Mouse (Mus musculus) frontal cortex, adult 2 months (tissue): ENCODE results near the gene Serpinb1a. TPM values are rescaled to one million over a fixed set of nuclear protein-coding genes. Genes with fewer than 3 reads are reported as not detected.
"Not testable (repeated sequence)": the region's sequence is repeated elsewhere in the genome, so short reads cannot be mapped to it uniquely, and the experiment has no call there.

Experiments used
- DNase-seq, 2 experiments: peaks; one replicate each; pipeline ENCODE4 v3.0.0; 2022; ENCODE audit warnings: low spot score in 1 of 2; ENCODE audit errors: extremely low spot score in 1 of 2
- polyA plus RNA-seq: library from polyadenylated mRNA; depleted of rRNA; stranded (reverse); fragments of >200 nt; gene quantifications from 2 replicates; pipeline ENCODE4 v1.2.3, GENCODE M21; 2012; rRNA removed

The Serpinb1a gene
- 8.0 and 10.1 TPM in 2 replicates for polyA plus RNA-seq

DNA sequence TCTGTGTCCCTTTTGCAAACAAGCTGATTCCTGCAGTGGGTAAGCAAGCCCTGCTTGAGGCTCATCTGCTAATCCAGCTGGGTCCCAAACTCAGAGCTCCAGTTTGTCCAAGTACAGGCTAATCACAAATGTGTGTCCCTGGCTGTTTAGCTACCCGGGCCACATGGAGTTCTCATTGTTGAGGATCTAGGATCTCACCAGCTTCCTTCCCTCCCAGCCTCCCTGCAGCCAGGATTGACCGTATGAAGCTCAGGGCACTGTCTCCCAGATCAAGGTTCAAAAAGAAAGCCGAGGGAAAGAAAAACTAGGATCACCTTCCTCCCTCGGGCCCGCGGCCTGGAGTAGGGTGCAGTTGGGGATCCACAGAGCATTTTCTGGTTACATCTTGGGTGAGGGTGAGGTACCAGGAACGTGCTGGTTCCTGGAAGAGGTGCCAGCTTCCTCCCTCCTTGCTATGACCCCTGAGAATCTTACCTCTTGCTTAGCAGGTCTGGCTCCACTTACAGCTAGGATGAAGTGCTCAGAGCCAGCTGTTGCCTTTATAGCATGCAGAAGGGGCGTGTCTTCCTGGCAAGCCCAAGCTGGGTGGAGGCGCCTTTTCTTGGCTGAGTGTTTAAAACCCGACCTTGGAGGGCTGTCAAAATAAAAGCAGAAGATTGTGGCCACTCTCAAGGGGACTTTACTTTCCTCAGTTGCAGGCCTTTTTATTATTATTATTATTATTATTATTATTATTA lies at the start of gene Serpinb1a:
Gene Serpinb1a, minus strand, starts transcription at position 518 of the 737 bp plus-strand sequence.
- DNase-seq, result no peak

GRCm38 (mm10) chr13:32900639-32901038 lies 49.7 kb upstream of the Serpinb1a start:
- DNase-seq, result peak in 1 of 2 experiments; percentile 58

DNA sequence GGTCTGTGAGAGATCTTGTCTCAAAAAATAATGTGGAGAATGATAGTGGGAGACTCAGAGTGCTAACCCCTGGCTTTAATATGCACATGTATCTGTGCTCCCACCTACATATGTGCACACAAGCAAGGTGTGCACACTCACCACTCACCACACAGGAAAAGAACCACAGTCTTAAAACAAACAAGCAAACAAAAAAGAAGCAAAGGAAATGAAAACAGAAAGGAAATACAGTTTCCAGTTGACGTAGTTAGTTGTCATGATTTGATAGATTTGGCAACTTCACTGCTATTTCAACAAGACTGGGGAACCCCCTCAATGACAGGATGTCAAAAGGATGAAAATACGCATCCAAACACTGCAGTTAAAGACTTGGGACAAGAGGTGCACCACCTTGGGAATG lies 48.1 kb upstream of the Serpinb1a start:
- DNase-seq, result not testable (repeated sequence)

DNA sequence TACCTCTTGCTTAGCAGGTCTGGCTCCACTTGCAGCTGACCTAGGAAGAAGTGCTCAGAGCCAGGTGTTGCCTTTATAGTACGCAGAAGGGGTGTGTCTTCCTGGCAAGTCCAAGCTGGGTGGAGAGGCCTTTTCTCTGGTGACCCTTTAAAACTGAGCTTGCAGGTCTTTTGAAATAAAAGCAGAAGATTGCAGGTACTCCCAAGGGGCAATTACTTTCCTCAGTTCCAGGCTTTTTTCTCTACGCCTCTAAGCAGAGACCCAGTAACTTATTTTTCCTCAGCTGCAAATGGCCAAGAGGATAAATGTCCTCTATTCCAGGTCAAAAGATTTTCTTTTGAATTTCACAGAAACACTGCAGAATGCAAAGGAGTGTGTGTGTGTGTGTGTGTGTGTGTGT lies 47.1 kb upstream of the Serpinb1a start, which contains the start of gene Serpinb1c:
Gene Serpinb1c, minus strand, starts transcription at position 101 of the 400 bp plus-strand sequence.
- DNase-seq, result no peak

- DNase-seq, result no peak
Measured at GRCm38 (mm10) chr13:32896931-32897330, 45.9 kb upstream of the Serpinb1a start.

- DNase-seq, result peak in 1 of 2 experiments; percentile 5
Measured at GRCm38 (mm10) chr13:32884755-32885154, 33.8 kb upstream of the Serpinb1a start.

DNA sequence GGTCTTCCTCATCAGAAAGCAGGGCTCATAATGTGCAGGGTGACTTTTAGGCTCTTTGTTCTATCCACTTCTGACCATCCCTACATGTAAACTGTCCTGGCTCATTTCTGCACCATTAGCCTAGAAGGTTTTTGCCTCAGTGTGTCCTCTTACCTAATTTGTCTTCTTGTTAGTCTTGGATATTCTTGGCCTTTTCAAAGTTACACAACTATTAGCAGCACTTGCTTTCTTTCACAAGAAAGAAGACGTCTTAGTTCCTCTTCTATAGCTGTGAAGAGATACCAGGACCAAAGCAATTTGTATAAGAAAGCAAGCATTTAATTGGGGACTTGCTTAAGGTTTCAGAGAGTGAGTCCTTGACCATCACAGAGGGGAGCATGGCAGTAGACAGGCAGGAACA lies 22.9 kb upstream of the Serpinb1a start:
- DNase-seq, result no peak

GRCm38 (mm10) chr13:32868843-32869242 lies 17.9 kb upstream of the Serpinb1a start:
- no peak for DNase-seq

DNA sequence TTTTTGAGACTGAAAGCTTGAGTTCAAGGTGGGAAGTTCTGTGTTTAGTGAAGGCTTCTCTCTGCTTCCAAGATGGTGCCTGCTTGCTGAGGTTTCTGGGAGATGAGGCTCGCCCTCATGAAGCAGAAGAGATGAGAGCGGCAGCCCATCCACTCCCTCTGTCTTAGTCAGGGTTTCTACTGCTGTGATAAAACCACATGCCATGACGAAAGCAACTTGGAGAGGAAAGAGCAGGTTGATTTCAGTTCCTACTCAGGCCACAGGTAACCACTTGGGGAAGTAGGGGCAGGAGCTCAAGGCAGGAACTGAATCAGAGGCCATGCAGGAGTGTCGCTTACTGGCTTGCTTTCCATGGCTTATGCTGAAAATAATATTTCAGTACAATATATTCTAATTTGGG lies 17.2 kb upstream of the Serpinb1a start:
- DNase-seq, result not testable (repeated sequence)

GRCm38 (mm10) chr13:32867030-32867429 lies 16.0 kb upstream of the Serpinb1a start:
- DNase-seq, result no peak

DNA sequence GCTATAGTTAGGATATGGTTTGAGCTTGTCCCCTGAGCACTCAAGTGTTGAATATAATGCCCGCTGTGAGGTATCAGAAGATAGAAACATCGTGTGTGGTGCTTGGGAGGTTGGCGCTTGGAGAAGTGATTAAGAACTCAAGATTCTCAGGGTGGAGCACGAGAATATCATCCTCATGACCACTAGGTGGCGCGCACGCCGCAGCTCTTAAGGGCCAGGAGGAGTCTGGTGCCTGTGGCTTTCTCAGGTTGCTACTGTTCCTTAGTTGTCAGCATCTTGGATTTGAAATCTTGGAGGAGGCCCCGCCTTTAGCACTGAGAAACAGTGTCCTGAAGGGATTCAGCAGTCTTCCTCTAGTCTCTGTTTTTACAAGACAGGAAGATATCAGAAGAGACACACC lies 15.5 kb upstream of the Serpinb1a start:
- peak; percentile 41 to 87 for DNase-seq

DNA sequence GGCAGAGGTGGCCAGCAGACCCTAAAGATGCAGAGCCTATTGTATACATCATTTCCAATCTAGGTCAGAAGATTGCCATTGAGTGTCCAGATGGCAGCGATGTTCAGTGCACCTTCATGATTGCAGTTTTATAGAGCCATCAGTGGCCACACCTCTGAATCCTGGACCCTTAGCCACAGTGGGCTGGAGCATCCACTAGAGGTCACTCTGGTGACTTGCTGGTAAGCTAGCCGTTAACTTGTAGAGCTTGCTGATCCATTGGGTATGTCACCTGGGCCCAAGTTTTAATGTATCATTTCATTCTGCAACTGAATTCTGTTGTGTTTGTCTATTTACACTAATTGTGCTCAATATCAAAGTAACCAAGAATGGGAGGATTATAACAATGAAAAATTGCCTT lies 14.6 kb upstream of the Serpinb1a start:
- DNase-seq, result no peak

DNA sequence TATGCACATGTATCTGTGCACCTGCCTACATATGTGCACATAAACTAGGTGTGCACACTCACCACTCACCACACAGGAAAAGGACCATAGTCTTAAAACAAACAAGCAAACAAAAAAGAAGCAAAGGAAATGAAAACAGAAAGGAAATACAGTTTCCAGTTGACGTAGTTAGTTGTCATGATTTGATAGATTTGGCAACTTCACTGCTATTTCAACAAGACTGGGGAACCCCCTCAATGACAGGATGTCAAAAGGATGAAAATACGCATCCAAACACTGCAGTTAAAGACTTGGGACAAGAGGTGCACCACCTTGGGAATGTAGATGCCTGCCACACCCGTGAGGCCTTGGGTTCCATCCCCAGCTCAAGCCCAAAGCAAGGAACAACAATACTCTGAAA lies 13.5 kb upstream of the Serpinb1a start:
- DNase-seq, result not testable (repeated sequence)

GRCm38 (mm10) chr13:32863456-32863855 lies 12.5 kb upstream of the Serpinb1a start:
- DNase-seq, result no peak

DNA sequence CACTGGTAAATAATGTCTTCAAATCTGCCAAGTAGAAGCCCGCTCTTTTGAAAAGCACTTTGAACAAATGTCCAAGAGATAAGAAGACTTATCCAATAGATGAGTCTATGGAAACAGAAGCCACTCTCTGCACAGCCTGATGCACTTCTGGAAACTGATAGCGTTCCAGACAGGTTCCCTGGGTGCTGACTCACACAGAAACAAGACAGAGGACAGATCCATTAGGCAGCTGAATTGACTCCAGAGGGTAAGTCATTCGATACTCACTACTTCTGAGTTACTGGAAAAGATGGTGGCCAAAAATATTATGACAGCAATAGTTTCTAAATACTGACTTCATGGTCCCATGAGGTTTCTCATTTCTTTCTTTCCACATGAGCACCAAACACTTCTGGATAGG lies 9.8 kb upstream of the Serpinb1a start:
- no peak for DNase-seq

DNA sequence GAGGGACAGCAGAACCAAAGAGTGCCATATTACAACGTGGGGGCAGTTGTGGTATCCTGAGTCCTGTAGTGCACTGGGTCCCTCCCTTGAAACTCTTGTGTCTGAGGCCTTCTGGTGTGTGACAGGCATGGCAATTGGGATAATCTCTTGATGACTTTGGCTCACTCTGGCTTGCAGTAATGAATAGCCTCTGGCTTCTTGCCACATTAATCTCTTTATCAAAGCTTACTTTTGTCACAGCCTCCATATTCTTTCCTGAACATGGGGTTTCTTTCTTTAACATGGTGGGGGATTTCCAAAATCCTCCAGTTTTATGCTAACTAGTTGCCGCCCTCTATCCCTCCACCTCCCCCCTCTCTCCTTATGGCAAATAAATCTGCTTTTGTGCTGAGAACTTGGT lies 2.1 kb upstream of the Serpinb1a start:
- no peak for DNase-seq

DNA sequence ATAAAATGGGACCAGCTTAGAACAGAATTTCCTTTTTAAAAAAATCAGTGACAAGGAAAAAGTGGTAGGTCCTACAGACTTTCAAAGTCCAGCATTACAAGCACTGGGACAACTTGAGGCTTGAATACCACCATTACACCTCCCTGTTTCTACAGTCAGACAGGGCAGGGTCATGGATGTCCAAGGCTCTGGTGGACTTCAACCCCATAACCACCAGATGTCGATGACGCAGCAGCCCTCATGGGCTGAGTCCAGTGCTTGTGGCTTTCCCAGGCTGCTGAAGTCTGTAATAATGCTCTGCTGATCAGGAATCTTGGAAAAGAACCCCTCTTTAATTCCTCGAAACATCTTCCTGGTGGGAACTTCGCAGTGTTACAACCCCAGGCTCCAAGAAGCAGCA lies 1.6 kb upstream of the Serpinb1a start:
- no peak for DNase-seq

DNA sequence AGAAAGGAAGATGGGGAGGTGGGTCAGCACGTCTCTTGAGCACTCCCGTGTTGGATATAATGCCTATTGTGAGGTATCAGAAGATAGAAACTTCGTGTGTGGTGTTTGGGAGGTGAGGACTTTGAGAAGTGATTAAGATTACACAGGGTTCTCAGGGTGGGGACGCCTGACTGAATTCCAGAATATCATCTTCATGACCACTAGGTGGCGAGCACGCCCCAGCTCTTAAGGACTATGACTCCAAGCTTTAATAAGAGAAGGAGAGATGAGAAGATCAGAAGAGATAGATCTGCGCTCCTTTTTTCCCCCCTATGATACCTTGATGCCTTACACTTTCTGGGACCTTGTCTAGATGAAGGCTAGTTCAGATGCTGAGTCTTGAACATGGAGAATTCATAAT lies 982 bp upstream of the Serpinb1a start:
- peak in 1 of 2 experiments; percentile 65 for DNase-seq

GRCm38 (mm10) chr13:32850156-32850555 lies 829 bp downstream of the Serpinb1a start:
- DNase-seq, result no peak

- DNase-seq, result no peak
Measured at GRCm38 (mm10) chr13:32849531-32850123, 1.4 kb downstream of the Serpinb1a start.

- no peak for DNase-seq
Measured at GRCm38 (mm10) chr13:32849092-32849491, 1.9 kb downstream of the Serpinb1a start.

DNA sequence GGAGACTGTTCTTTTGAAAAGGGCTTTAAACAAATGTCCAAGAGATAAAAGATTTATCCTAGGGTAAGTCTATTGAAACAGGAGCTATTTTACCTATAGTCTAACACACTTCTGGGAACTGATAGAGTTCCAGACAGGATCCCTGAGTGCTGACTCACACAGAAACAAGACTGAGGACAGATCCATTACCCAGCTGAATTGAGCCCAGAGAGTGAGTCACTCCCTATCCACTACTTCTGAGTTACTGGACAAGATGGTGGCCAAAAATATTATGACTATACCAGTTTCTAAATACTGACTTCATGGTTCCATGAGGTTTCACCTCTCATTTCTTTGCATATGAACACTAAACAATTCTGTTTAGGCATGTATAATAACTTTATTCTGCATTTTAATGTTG lies 4.8 kb downstream of the Serpinb1a start:
- DNase-seq, result no peak
